Mouse (Mus musculus) liver, embryonic 14.5 days (tissue): ENCODE results near the gene Obox5. TPM values are rescaled to one million over a fixed set of nuclear protein-coding genes. Genes with fewer than 3 reads are reported as not detected.
"Not testable (repeated sequence)": the region's sequence is repeated elsewhere in the genome, so short reads cannot be mapped to it uniquely, and the experiment has no call there.

Source experiments
- ATAC-seq: fragments of 200-750 bp; cut with Nextera tagmentation; 2 replicates; pipeline ENCODE4 v1.8.0; 2017; ENCODE audit warnings: moderate number of reproducible peaks, mild to moderate bottlenecking, moderate library complexity; ENCODE audit not compliant: insufficient read depth
- DNase-seq, 3 experiments: peaks; one replicate each; pipeline ENCODE4 v3.0.0-alpha.2; 2012 to 2013; ENCODE audit warnings: low read depth in 3 of 3, low spot score in 3 of 3
- H3K27ac ChIP-seq: fragments of 300-500 bp; sonication (generic); 2 replicates; pipeline ENCODE4 v1.5.1; 2014; ENCODE audit warnings: moderate library complexity, mild to moderate bottlenecking, control low read depth, inconsistent platforms
- H3K27me3 ChIP-seq: fragments of 300-500 bp; sonication (generic); 2 replicates; pipeline ENCODE4 v1.6.1; 2014; ENCODE audit warnings: mild to moderate bottlenecking, low read length, moderate library complexity; ENCODE audit not compliant: control insufficient read depth, insufficient read depth
- H3K36me3 ChIP-seq: fragments of 300-500 bp; sonication (generic); replicated peaks from 2 replicates; pipeline ENCODE4 v1.6.1; 2014; ENCODE audit warnings: low read depth; ENCODE audit not compliant: control insufficient read depth, insufficient read depth
- H3K4me1 ChIP-seq, 2 experiments: fragments of 200-500 bp in 1 of 2; fragments of 300-500 bp in 1 of 2; sonication (generic) in 1 of 2; replicated peaks; 2 replicates each; pipeline ENCODE4 v1.6.1; 2012 to 2014; ENCODE audit warnings: antibody characterized with exemption in 1 of 2, inconsistent platforms in 1 of 2, low read length in 1 of 2; ENCODE audit not compliant: control insufficient read depth in 2 of 2, insufficient read depth in 2 of 2
- H3K4me2 ChIP-seq: fragments of 300-500 bp; sonication (generic); 2 replicates; pipeline ENCODE4 v1.6.1; 2014; ENCODE audit warnings: low read depth, mild to moderate bottlenecking, control low read depth, moderate library complexity
- H3K4me3 ChIP-seq, 2 experiments: fragments of 200-500 bp in 1 of 2; fragments of 300-500 bp in 1 of 2; sonication (generic) in 1 of 2; 2 replicates each; pipeline ENCODE4 v1.5.1; 2012 to 2014; ENCODE audit warnings: low read depth in 2 of 2, low read length in 2 of 2, mild to moderate bottlenecking in 2 of 2, control low read depth in 1 of 2, inconsistent platforms in 1 of 2, moderate library complexity in 1 of 2; ENCODE audit not compliant: insufficient read depth in 1 of 2
- H3K9ac ChIP-seq: fragments of 300-500 bp; sonication (generic); replicated peaks from 2 replicates; pipeline ENCODE4 v1.6.1; 2014; ENCODE audit warnings: mild to moderate bottlenecking, control low read depth, moderate library complexity
- H3K9me3 ChIP-seq: fragments of 300-500 bp; sonication (generic); 2 replicates; pipeline ENCODE4 v1.6.1; 2016; ENCODE audit warnings: low read length, mixed read lengths; ENCODE audit not compliant: control insufficient read depth
- WGBS: fragments of 180-500 bp; shearing (Covaris S2); extraction: QIAGEN DNeasy Blood & Tissue Kit; methylation state at CpG from one replicate; pipeline ENCODE4 v1.1.7; 2014; ENCODE audit not compliant: insufficient replicate concordance; 5-methylcytosine and 5-hydroxymethylcytosine counted together
- polyA plus RNA-seq, 2 experiments: library from polyadenylated mRNA; depleted of rRNA in 1 of 2; stranded (reverse) in 1 of 2; unstranded in 1 of 2; fragments of >200 nt; fragmentation: Nextera tagmentation in 1 of 2; extraction: Ambion mirVana in 1 of 2; gene quantifications; 2 replicates each; pipeline versions ENCODE4 v1.2.1 to v1.2.3; 2012 to 2014

Obox5 gene
- polyA plus RNA-seq (2012; rRNA removed) = not detected in 2 replicates
- not detected in 2 replicates for polyA plus RNA-seq (2014; fragmentation: Nextera tagmentation; extraction: Ambion mirVana)

DNA sequence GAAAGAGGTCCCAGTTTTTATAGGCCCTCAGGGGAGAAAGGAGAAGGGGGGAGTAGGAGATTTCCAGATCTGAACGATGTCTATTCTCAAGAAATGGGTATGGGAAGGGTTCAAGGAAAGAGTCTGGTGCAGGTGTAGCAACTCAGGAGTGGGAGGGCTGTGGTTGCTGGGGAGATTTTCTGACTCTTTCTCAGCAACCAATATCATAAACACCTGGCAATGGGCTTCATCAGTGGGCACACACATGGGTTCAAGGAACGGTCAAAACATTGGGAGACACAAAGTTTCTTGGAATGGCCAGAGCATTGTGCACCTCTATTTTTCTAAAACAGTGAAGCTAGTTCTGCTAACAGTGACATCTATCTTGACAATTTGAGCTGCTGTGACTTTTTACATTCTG, at the start of gene Obox5:
Obox5 (plus strand) TSS at position 301 of the 400 bp plus-strand sequence.
- WGBS = 67% methylated on average over 2 of the region's 2 CpGs
- not testable (repeated sequence) for DNase-seq, H3K9ac ChIP-seq, H3K4me3 ChIP-seq, H3K4me2 ChIP-seq, H3K9me3 ChIP-seq, H3K36me3 ChIP-seq, ATAC-seq, H3K27me3 ChIP-seq, H3K4me1 ChIP-seq, H3K27ac ChIP-seq

DNA sequence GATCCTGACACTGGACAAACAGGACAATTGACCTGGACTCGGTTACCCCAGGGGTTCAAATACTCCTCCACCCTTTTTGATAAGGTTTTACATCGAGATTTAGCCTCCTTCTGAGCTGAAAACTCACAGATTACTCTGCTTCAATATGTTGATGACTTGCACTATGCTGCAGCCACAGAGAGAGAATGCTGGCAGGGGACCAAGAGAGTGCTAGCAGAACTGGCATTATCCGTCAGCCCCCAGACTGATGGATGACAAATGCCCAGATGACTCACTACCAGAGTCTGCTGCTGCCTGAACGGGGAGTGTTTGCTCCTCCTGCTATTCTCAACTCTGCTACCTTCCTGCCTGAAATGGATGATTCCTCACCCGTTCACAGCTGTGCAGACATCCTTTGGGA, 635 bp upstream of the Obox5 start:
- ATAC-seq, H3K9me3 ChIP-seq, H3K27me3 ChIP-seq, H3K9ac ChIP-seq, DNase-seq, H3K36me3 ChIP-seq, H3K4me1 ChIP-seq, H3K4me3 ChIP-seq, H3K4me2 ChIP-seq, H3K27ac ChIP-seq: not testable (repeated sequence)
- 46% methylated on average over 5 of the region's 5 CpGs for WGBS

Other genes starting within 250 kb of the Obox5 start
- not detected in 2 replicates for gene Obox3, start 110.2 kb upstream of the Obox5 start, polyA plus RNA-seq (2012; rRNA removed)
- gene Obox3, start 110.2 kb upstream of the Obox5 start, polyA plus RNA-seq (2014; fragmentation: Nextera tagmentation; extraction: Ambion mirVana) = not detected in 2 replicates
- not detected in 2 replicates for gene Obox6, start 89.5 kb downstream of the Obox5 start, polyA plus RNA-seq (2012; rRNA removed)
- gene Obox6, start 89.5 kb downstream of the Obox5 start, polyA plus RNA-seq (2014; fragmentation: Nextera tagmentation; extraction: Ambion mirVana) = not detected in 2 replicates
- gene Crx, start 129.8 kb downstream of the Obox5 start, polyA plus RNA-seq (2012; rRNA removed) = not detected in 2 replicates
- not detected in 2 replicates for gene Crx, start 129.8 kb downstream of the Obox5 start, polyA plus RNA-seq (2014; fragmentation: Nextera tagmentation; extraction: Ambion mirVana)
- gene Crxos, start 132.5 kb downstream of the Obox5 start, polyA plus RNA-seq (2012; rRNA removed) = not detected in 2 replicates
- gene Crxos, start 132.5 kb downstream of the Obox5 start, polyA plus RNA-seq (2014; fragmentation: Nextera tagmentation; extraction: Ambion mirVana) = not detected in 2 replicates
- 169 and 186 TPM in 2 replicates for gene Selenow, start 172.3 kb downstream of the Obox5 start, polyA plus RNA-seq (2012; rRNA removed)
- 334 and 343 TPM in 2 replicates for gene Selenow, start 172.3 kb downstream of the Obox5 start, polyA plus RNA-seq (2014; fragmentation: Nextera tagmentation; extraction: Ambion mirVana)
- gene Nop53, start 195.9 kb downstream of the Obox5 start, polyA plus RNA-seq (2012; rRNA removed) = 32.1 and 56.9 TPM in 2 replicates
- gene Nop53, start 195.9 kb downstream of the Obox5 start, polyA plus RNA-seq (2014; fragmentation: Nextera tagmentation; extraction: Ambion mirVana) = 75.9 and 96.8 TPM in 2 replicates
- 2.5 and 2.7 TPM in 2 replicates for gene Ehd2, start 217.4 kb downstream of the Obox5 start, polyA plus RNA-seq (2012; rRNA removed)
- 3.0 and 3.2 TPM in 2 replicates for gene Ehd2, start 217.4 kb downstream of the Obox5 start, polyA plus RNA-seq (2014; fragmentation: Nextera tagmentation; extraction: Ambion mirVana)